Mouse (Mus musculus) embryonic fibroblast, embryonic 13.5 days (primary cell): Measurements from ENCODE around the gene Gfod2.

Experiments
- CTCF ChIP-seq: IDR thresholded peaks from 2 replicates; pipeline ENCODE4 v1.5.1; 2011; ENCODE audit warnings: mild to moderate bottlenecking, control low read depth, low read length, moderate library complexity, borderline replicate concordance; ENCODE audit not compliant: insufficient read depth
- POLR2A ChIP-seq: IDR thresholded peaks from 2 replicates; pipeline ENCODE4 v1.6.1; 2011; ENCODE audit warnings: low read depth, mild to moderate bottlenecking, control low read depth, low read length, moderate library complexity

GRCm38 (mm10) chr8:105689983-105690360, 68.5 kb downstream of the Gfod2 start:
- no peak for TF ChIP-seq CTCF
- TF ChIP-seq POLR2A: no peak
